8 mouse cellular contexts compared by ENCODE assay signal in genomic region chr9:21546789-21547074, GRCm38 (mm10). TPM values are rescaled to one million over a fixed set of nuclear protein-coding genes. Genes with fewer than 3 reads are reported as not detected.
DNase-seq lines count a peak whose midpoint lies in the region; ATAC-seq and TF ChIP-seq lines count a peak whose summit lies in the region.

Carm1 (plus strand) TSS chr9:21546894.

- peak within 1 kb of the TSS; percentile 98 for H3K27ac ChIP-seq in kidney, embryonic 15.5 days
- H3K27ac ChIP-seq in forebrain, embryonic 16.5 days (ENCODE audit: low read length): peak within 1 kb of the TSS; percentile 98
- H3K27ac ChIP-seq in hindbrain, embryonic 13.5 days: peak within 1 kb of the TSS; percentile 99
- peak within 1 kb of the TSS; percentile 99 for H3K27ac ChIP-seq in limb, embryonic 14.5 days (replicated peaks; ENCODE audit: low read depth, low read length)
- H3K27ac ChIP-seq in stomach, embryonic 15.5 days: peak within 1 kb of the TSS; percentile 98

- H3K27me3 ChIP-seq in kidney, embryonic 15.5 days: no peaks in the 10 kb centered on the region
- no peaks in the 10 kb centered on the region for H3K27me3 ChIP-seq in forebrain, embryonic 16.5 days (replicated peaks; ENCODE audit: control insufficient read depth, insufficient read depth, low read length)
- no peaks in the 10 kb centered on the region for H3K27me3 ChIP-seq in hindbrain, embryonic 13.5 days
- no peaks in the 10 kb centered on the region for H3K27me3 ChIP-seq in limb, embryonic 14.5 days (ENCODE audit: control insufficient read depth, insufficient read depth, low read length)
- no peaks in the 10 kb centered on the region for H3K27me3 ChIP-seq in stomach, embryonic 15.5 days (replicated peaks)

- peak within 1 kb of the TSS; percentile 86 for H3K4me3 ChIP-seq in kidney, embryonic 15.5 days (replicated peaks)
- peak within 1 kb of the TSS; percentile 70 for H3K4me3 ChIP-seq in forebrain, embryonic 16.5 days (replicated peaks; ENCODE audit: low read length)
- peak within 1 kb of the TSS; percentile 75 for H3K4me3 ChIP-seq in hindbrain, embryonic 13.5 days
- peak within 1 kb of the TSS; percentile 88 for H3K4me3 ChIP-seq in limb, embryonic 14.5 days (replicated peaks; ENCODE audit: low read length)
- H3K4me3 ChIP-seq in stomach, embryonic 15.5 days (replicated peaks): peak within 1 kb of the TSS; percentile 84

- no peak for DNase-seq in kidney, postnatal 10 days
- DNase-seq in adrenal gland, adult 18-20 months (ENCODE audit: low spot score in 2 of 2): peak in 1 of 2 experiments; percentile 66
- DNase-seq in limb, embryonic 14.5 days (ENCODE audit: low spot score): no peak
- DNase-seq in T-cell, adult 2 months (ENCODE audit: low spot score): no peak

- peaks cover 33% of the 10 kb centered on the region for H3K4me1 ChIP-seq in kidney, embryonic 15.5 days
- peaks cover 30% of the 10 kb centered on the region for H3K4me1 ChIP-seq in forebrain, embryonic 16.5 days (replicated peaks; ENCODE audit: control insufficient read depth, insufficient read depth, low read length)
- peaks cover 43% of the 10 kb centered on the region for H3K4me1 ChIP-seq in hindbrain, embryonic 13.5 days (replicated peaks)
- peaks cover 21% of the 10 kb centered on the region for H3K4me1 ChIP-seq in limb, embryonic 14.5 days (ENCODE audit: control insufficient read depth, insufficient read depth, low read length)
- H3K4me1 ChIP-seq in stomach, embryonic 15.5 days: peaks cover 22% of the 10 kb centered on the region

- H3K36me3 ChIP-seq in kidney, embryonic 15.5 days: peaks cover 17% of the 10 kb centered on the region
- no peaks in the 10 kb centered on the region; the same call in 1 of the 2 replicates for H3K36me3 ChIP-seq in forebrain, embryonic 16.5 days (ENCODE audit: control insufficient read depth, insufficient read depth)
- H3K36me3 ChIP-seq in hindbrain, embryonic 13.5 days: peaks cover 10% of the 10 kb centered on the region
- peaks cover 18% of the 10 kb centered on the region; the same call in 1 of the 2 replicates for H3K36me3 ChIP-seq in limb, embryonic 14.5 days (ENCODE audit: control insufficient read depth, insufficient read depth, low read length)
- H3K36me3 ChIP-seq in stomach, embryonic 15.5 days: peaks cover 5% of the 10 kb centered on the region

- ATAC-seq in kidney, embryonic 15.5 days (replicated peaks; ENCODE audit: low FRiP score): no peak
- ATAC-seq in forebrain, embryonic 16.5 days: no peak
- ATAC-seq in hindbrain, embryonic 13.5 days (ENCODE audit: low FRiP score): no peak; the same call in 1 of the 2 replicates
- ATAC-seq in limb, embryonic 14.5 days (ENCODE audit: low FRiP score, low read depth): no peak
- no peak; the same call in 1 of the 2 replicates for ATAC-seq in stomach, embryonic 15.5 days (ENCODE audit: insufficient read depth, low FRiP score, low read depth)

- H3K9ac ChIP-seq in kidney, embryonic 15.5 days: peak within 1 kb of the TSS; percentile 98
- H3K9ac ChIP-seq in forebrain, embryonic 16.5 days (replicated peaks; ENCODE audit: low read depth, low read length): peak within 1 kb of the TSS; percentile 95
- peak within 1 kb of the TSS; percentile 96 for H3K9ac ChIP-seq in hindbrain, embryonic 13.5 days
- peak within 1 kb of the TSS; percentile 99 for H3K9ac ChIP-seq in limb, embryonic 14.5 days (ENCODE audit: low read depth, low read length, severe bottlenecking)
- peak within 1 kb of the TSS; percentile 98 for H3K9ac ChIP-seq in stomach, embryonic 15.5 days

- H3K9me3 ChIP-seq in kidney, embryonic 15.5 days (replicated peaks): no peaks in the 10 kb centered on the region
- no peaks in the 10 kb centered on the region for H3K9me3 ChIP-seq in forebrain, embryonic 16.5 days (ENCODE audit: control insufficient read depth, low read length)
- H3K9me3 ChIP-seq in hindbrain, embryonic 13.5 days: no peaks in the 10 kb centered on the region
- no peaks in the 10 kb centered on the region for H3K9me3 ChIP-seq in limb, embryonic 14.5 days (ENCODE audit: control insufficient read depth, low read length)
- H3K9me3 ChIP-seq in stomach, embryonic 15.5 days: no peaks in the 10 kb centered on the region

- TF ChIP-seq POLR2A in limb, embryonic 14.5 days (IDR thresholded peaks at IDR 0.05; ENCODE audit: borderline replicate concordance, extremely low read depth, insufficient read depth, insufficient read length): no peak

- H3K4me2 ChIP-seq in kidney, embryonic 15.5 days: peak within 1 kb of the TSS; percentile 74
- H3K4me2 ChIP-seq in forebrain, embryonic 16.5 days (ENCODE audit: low read length): peak within 1 kb of the TSS; percentile 68
- peak within 1 kb of the TSS; percentile 70 for H3K4me2 ChIP-seq in hindbrain, embryonic 13.5 days
- peak within 1 kb of the TSS; percentile 69 for H3K4me2 ChIP-seq in limb, embryonic 14.5 days (replicated peaks; ENCODE audit: low read depth, low read length, severe bottlenecking)
- peak within 1 kb of the TSS; percentile 68 for H3K4me2 ChIP-seq in stomach, embryonic 15.5 days

- WGBS in kidney, embryonic 15.5 days: under 1% methylated on average over 35 of the region's 52 CpGs
- WGBS in forebrain, embryonic 16.5 days: 0% methylated on average over 16 of the region's 52 CpGs
- WGBS in hindbrain, embryonic 13.5 days: under 1% methylated on average over 35 of the region's 52 CpGs
- WGBS in limb, embryonic 14.5 days: no CpG with 5 or more reads among the region's 52 CpGs
- WGBS in stomach, embryonic 15.5 days: 2% methylated on average over 17 of the region's 52 CpGs

RNA-seq across cellular contexts. Expression of gene Carm1, which starts in this region (rescaled TPM):
- 44.1 and 50.2 TPM in 2 replicates for polyA plus RNA-seq in kidney, embryonic 15.5 days (2015; fragmentation: Nextera tagmentation; extraction: Ambion mirVana)
- total RNA-seq in adrenal gland, adult 18-20 months (2021): 10 to 100 TPM; 40.4 to 43.3 TPM
- polyA plus RNA-seq in forebrain, embryonic 16.5 days (2015; fragmentation: Nextera tagmentation; extraction: Ambion mirVana): 26.5 and 27.8 TPM in 2 replicates
- polyA plus RNA-seq in hindbrain, embryonic 13.5 days (2015; fragmentation: Nextera tagmentation; extraction: Ambion mirVana): 29.4 and 29.9 TPM in 2 replicates
- polyA plus RNA-seq in limb, embryonic 14.5 days (2012; rRNA removed): 171 and 242 TPM in 2 replicates
- polyA plus RNA-seq in limb, embryonic 14.5 days (2014; fragmentation: Nextera tagmentation; extraction: Ambion mirVana): 71.5 and 80.3 TPM in 2 replicates
- 40.0 and 51.1 TPM in 2 replicates for polyA plus RNA-seq in stomach, embryonic 15.5 days (2015; fragmentation: Nextera tagmentation; extraction: Ambion mirVana)
